Mouse (Mus musculus) lung, adult 2 months (tissue): Measurements from ENCODE around the gene Mpeg1. TPM values are rescaled to one million over a fixed set of nuclear protein-coding genes. Genes with fewer than 3 reads are reported as not detected.

ENCODE experiments used
- DNase-seq: peaks from one replicate; pipeline ENCODE4 v3.0.0; 2022
- H3K4me1 ChIP-seq: fragments of 200-500 bp; 2 replicates; pipeline ENCODE4 v1.6.1; 2011; ENCODE audit warnings: low read length; ENCODE audit not compliant: control insufficient read depth, insufficient read depth
- H3K4me3 ChIP-seq: fragments of 200-500 bp; replicated peaks from 2 replicates; pipeline ENCODE3; 2011; ENCODE audit warnings: low read depth, mild to moderate bottlenecking, control low read depth, low read length; ENCODE audit errors: extremely low read depth
- CTCF ChIP-seq: fragments of 200-500 bp; IDR thresholded peaks from 2 replicates; pipeline ENCODE4 v1.5.1; 2011; ENCODE audit warnings: mild to moderate bottlenecking, low read length, control low read depth; ENCODE audit not compliant: insufficient read depth
- POLR2A ChIP-seq: fragments of 200-500 bp; IDR thresholded peaks from 2 replicates; pipeline ENCODE4 v1.6.1; 2011; ENCODE audit warnings: low read depth, mild to moderate bottlenecking, control low read depth, low read length, borderline replicate concordance; ENCODE audit errors: extremely low read depth
- WGBS: fragments of 180-500 bp; shearing (Covaris S2); methylation state at CpG from one replicate; pipeline ENCODE4 v1.1.7; 2018; 5-methylcytosine and 5-hydroxymethylcytosine counted together
- polyA plus RNA-seq: library from polyadenylated mRNA; depleted of rRNA; stranded (reverse); fragments of >200 nt; gene quantifications from 2 replicates; pipeline ENCODE4 v1.2.3, GENCODE M21; 2012

Gene Mpeg1
- polyA plus RNA-seq, 1 experiment = 35.3 TPM

DNA sequence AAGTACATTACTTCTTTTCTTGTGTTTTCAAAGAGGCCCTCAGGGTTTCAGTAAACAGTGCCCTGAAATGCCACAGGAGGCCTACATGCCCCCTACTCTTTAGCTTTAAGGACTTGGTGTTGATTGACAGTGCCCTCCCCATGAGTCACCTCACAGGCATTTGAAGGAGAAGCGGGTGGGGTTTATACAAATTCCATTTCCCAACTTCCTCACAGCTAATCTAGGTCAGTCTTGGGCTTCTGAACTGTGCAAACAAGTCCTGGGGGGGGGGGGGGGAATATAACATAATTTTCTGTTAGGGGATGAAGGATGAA is 3.1 kb downstream of the Mpeg1 start:
- WGBS = 8% methylated on average over 1 of the region's 1 CpGs
- Histone ChIP-seq H3K4me1 (peaks cover 3% of the 10 kb centered on the region; the same call in 1 of the 2 replicates), H3K4me3 (no peak overlapping the region)
- DNase-seq = peak; percentile 71
- TF ChIP-seq CTCF (no peak), POLR2A (no peak)

- no peak overlapping the region for H3K4me3 ChIP-seq
- DNase-seq = peak; percentile 28
- 53% methylated on average over 5 of the region's 5 CpGs for WGBS
- no peak for TF ChIP-seq CTCF
- no peak for TF ChIP-seq POLR2A
- H3K4me1 ChIP-seq = peaks cover 3% of the 10 kb centered on the region; the same call in 1 of the 2 replicates
Measured at GRCm38 (mm10) chr19:12464127-12464526, 3.5 kb downstream of the Mpeg1 start.

DNA sequence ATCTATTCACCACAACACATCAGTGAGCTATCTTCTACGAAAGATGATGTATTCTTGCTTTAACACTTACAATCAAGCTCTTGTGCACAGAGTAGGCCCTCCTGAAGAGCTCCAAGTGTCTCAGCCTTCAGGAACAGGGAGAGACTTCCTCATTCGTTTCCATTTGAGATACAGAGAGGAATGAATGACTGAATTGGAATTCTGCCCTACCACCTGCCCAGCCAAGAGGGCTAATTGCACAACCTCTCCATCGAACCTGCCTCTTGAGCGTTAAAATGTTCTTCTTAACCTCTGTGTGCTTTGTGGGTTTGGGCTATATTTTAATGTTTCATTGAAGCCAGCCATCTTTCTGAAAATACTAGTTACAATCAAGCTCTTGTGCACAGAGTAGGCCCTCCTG is 4.1 kb downstream of the Mpeg1 start:
- TF ChIP-seq POLR2A (no peak), CTCF (no peak)

DNA sequence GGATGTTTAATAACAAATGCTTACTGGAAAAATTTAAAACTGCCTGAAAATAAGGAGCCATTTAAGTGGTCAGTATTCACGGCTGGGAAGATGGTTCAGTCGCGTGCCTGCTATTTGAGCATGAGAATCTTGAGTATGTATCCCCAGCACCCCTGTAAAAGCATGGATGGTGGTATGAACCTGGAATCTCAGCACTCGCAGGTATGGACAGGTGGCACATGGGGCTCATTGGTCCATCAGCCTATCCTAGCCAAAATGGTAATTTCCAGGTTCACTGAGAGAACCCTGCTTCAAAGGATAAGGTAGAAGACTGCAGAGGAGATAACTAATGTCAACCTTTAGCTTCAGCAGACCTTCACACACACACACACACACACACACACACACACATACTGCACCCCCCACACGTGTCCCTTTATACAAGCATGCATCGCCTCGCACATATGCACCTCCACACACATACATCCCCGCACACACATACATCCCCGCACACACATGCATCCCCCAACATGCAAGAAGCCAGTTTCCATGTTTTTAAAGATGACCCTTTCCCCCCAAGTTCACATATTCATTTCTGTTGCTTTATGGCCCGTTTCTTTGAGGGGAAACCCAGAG is 5.1 kb downstream of the Mpeg1 start:
- TF ChIP-seq POLR2A (no peak), CTCF (no peak)
- no peak for DNase-seq
- Histone ChIP-seq H3K4me3 (no peak overlapping the region), H3K4me1 (peaks cover 3% of the 10 kb centered on the region; the same call in 1 of the 2 replicates)
- WGBS = 85% methylated on average over 10 of the region's 10 CpGs

More for the DNA sequence above, 4.1 kb downstream of the Mpeg1 start:
- H3K4me1 ChIP-seq = peaks cover 3% of the 10 kb centered on the region; the same call in 1 of the 2 replicates
- H3K4me3 ChIP-seq = no peak overlapping the region
- peak; percentile 47 for DNase-seq
- 52% methylated on average over 4 of the region's 4 CpGs for WGBS

DNA sequence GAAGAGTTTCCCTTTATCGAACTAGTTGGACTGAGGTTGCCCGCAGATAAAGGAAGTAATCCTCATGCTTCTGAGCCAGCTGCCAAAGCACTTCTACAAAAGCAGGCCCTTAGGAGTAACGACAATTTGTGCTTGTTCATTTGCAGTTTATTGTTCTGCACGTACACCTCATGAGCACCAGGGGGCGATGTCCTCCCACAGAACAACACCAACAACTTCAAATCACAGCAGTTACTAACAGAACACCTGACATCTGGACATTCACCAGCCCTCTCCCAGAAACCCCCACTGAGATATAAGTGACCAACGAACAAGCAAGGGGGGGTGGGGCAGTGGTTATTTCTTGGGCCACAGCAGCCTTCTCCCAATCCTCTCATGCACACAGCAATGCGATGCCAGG is 5.6 kb downstream of the Mpeg1 start:
- Histone ChIP-seq H3K4me3 (no peak overlapping the region), H3K4me1 (peaks cover 3% of the 10 kb centered on the region; the same call in 1 of the 2 replicates)
- 15% methylated on average over 7 of the region's 7 CpGs for WGBS
- no peak for TF ChIP-seq POLR2A
- peak; percentile 76 for TF ChIP-seq CTCF
- DNase-seq = peak; percentile 60

DNA sequence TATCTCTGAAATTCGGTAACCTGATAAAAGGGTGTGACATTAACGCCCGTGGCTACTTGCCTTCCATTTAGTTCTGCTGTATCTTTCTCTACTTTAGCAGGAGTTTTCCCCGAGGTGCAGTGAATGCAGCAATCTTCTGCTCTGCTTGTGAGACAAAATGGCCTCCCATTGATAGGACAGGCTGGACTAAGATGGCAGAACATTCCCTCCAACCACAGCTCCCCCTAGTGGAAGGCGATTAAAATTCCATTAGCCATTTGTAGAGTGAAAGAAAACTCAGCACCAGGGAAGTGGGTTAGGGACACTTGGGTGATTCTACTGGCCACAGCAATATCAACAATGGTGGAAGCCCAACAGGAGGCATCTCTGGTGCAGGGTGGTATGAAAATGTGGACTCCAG is 6.9 kb downstream of the Mpeg1 start:
- DNase-seq = peak; percentile 21
- 86% methylated on average over 5 of the region's 5 CpGs for WGBS
- no peak for TF ChIP-seq POLR2A
- peak; percentile 25; the same call in 1 of the 2 replicates for TF ChIP-seq CTCF
- no peak overlapping the region for H3K4me3 ChIP-seq
- H3K4me1 ChIP-seq = peaks cover 7% of the 10 kb centered on the region

GRCm38 (mm10) chr19:12471866-12472265 is 11.3 kb downstream of the Mpeg1 start:
- WGBS = 10% methylated on average over 3 of the region's 3 CpGs
- TF ChIP-seq CTCF (no peak), POLR2A (no peak)

DNA sequence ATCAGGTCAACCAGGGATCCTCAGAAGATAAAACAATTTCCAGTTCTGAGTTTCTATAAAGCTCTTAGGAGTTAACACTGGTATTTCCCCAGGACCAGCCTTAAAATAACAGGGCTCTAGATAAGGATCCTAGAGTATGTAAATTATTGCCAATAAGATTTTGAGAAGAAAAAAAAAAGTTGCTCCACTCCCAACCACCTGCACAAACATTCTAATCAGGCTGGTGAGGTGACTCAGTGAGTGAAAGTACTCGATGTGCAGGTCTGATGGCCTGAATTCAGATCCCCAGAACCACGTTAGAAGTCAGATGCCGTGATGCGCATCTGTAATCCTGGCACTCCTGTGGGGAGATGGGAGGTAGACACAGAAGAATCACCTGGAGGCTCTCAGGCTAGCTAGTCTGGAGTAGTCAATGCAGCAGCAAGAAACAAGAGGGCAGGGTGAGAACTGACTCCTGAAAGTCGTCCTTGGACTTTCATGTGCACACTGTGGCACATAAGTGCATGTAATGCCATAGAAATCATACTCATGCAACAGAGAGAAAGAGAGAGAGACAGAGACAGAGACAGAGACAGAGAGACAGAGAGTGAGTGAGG is 11.9 kb downstream of the Mpeg1 start:
- TF ChIP-seq POLR2A (no peak), CTCF (no peak)
- H3K4me3 ChIP-seq = no peak overlapping the region
- no peak for DNase-seq
- whole genome bisulfite sequencing = 70% methylated on average over 5 of the region's 5 CpGs
- peaks cover 39% of the 10 kb centered on the region for H3K4me1 ChIP-seq

More at GRCm38 (mm10) chr19:12471866-12472265, 11.3 kb downstream of the Mpeg1 start:
- no peak overlapping the region for H3K4me3 ChIP-seq
- peak; percentile 13 for DNase-seq
- peaks cover 35% of the 10 kb centered on the region for H3K4me1 ChIP-seq

DNA sequence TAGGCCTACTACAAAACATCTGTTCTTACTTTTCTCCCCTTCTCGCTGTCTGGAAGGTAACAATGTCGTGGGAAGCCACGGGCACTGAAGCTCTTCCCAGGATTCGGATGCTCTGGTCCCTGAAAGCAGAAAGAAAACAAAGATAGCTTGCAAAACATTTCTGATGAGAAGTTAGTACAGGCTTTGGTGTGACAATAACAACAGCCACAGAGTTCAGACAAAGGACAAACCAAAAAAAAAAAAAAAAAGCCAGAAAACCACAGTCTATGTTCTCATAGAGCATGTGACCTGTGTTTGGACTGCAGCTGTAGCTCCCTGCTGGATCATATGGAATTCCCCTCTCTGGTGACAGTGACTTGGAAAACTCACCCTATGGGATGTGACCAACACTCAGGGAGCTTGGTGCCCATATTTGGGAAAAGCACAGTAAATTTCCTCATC is 12.6 kb downstream of the Mpeg1 start:
- WGBS = 67% methylated on average over 4 of the region's 4 CpGs
- TF ChIP-seq CTCF = no peak
- no peak for TF ChIP-seq POLR2A
- no peak for DNase-seq
- Histone ChIP-seq H3K4me3 (no peak overlapping the region), H3K4me1 (peaks cover 39% of the 10 kb centered on the region)

GRCm38 (mm10) chr19:12473951-12474350 is 13.4 kb downstream of the Mpeg1 start:
- Histone ChIP-seq H3K4me3 (no peak overlapping the region), H3K4me1 (peaks cover 39% of the 10 kb centered on the region)
- 61% methylated on average over 4 of the region's 4 CpGs for WGBS
- no peak for TF ChIP-seq POLR2A
- DNase-seq = no peak
